Mouse (Mus musculus) erythroid progenitor cell, adult 5-6 weeks (primary cell): Measurements from ENCODE around the gene Gm35315. TPM values are rescaled to one million over a fixed set of nuclear protein-coding genes. Genes with fewer than 3 reads are reported as not detected.
"Not testable (repeated sequence)": the region's sequence is repeated elsewhere in the genome, so short reads cannot be mapped to it uniquely, and the experiment has no call there.

ENCODE experiments used
- ATAC-seq: replicated peaks from 2 replicates; pipeline ENCODE4 v1.8.0; 2016; ENCODE audit warnings: moderate number of reproducible peaks, mild to moderate bottlenecking, moderate TSS enrichment, inconsistent platforms; ENCODE audit not compliant: poor library complexity, low FRiP score, severe bottlenecking
- total RNA-seq, 2 experiments: library from RNA; stranded (forward) in 1 of 2; stranded (reverse) in 1 of 2; fragments of 150-400 nt in 1 of 2; fragments of 186-747, 209-891 nt in 1 of 2; gene quantifications; 2 replicates each; pipeline versions ENCODE4 v1.2.3 to v1.2.4; 2015 to 2017; ENCODE audit warnings: low replicate concordance in 2 of 2

Gm35315 gene
- total RNA-seq, 2 experiments from 2014 or later: not detected

- no peak for ATAC-seq
These were observed 8.2 kb upstream of the Gm35315 start for GRCm38 (mm10) chr5:110102429-110102828.

GRCm38 (mm10) chr5:110101716-110102347 lies 7.6 kb upstream of the Gm35315 start:
- no peak for ATAC-seq

- ATAC-seq: no peak
These were observed 6.9 kb upstream of the Gm35315 start for GRCm38 (mm10) chr5:110100921-110101631.

GRCm38 (mm10) chr5:110099656-110100580 lies 5.7 kb upstream of the Gm35315 start, which contains the start of gene Plcxd1:
Gene Plcxd1, plus strand, starts transcription at chr5:110099969.
- no peak for ATAC-seq

GRCm38 (mm10) chr5:110098991-110099477 lies 4.8 kb upstream of the Gm35315 start:
- ATAC-seq: no peak

- 0 out of 2 replicates have a peak, but pooled peaks have one; percentile 47 for ATAC-seq
These were observed 610 bp upstream of the Gm35315 start for GRCm38 (mm10) chr5:110094847-110095213.

- ATAC-seq: no peak
These were observed 2.7 kb downstream of the Gm35315 start for GRCm38 (mm10) chr5:110091546-110091945.

GRCm38 (mm10) chr5:110086161-110086866 lies 7.9 kb downstream of the Gm35315 start:
- ATAC-seq: no peak

- no peak for ATAC-seq
These were observed 11.3 kb downstream of the Gm35315 start for GRCm38 (mm10) chr5:110082961-110083360.

GRCm38 (mm10) chr5:110072413-110072812 lies 21.8 kb downstream of the Gm35315 start, which contains the start of gene Gm17655:
Gene Gm17655, minus strand, starts transcription at chr5:110072513.
- not testable (repeated sequence) for ATAC-seq

GRCm38 (mm10) chr5:110057637-110058408 lies 36.4 kb downstream of the Gm35315 start:
- ATAC-seq: peak; percentile 99

Other genes starting within 250 kb of the Gm35315 start
- gene Gm15446, start 171.0 kb downstream of the Gm35315 start, total RNA-seq (2015; ENCODE audit: low replicate concordance): 3.6 and 7.5 TPM in 2 replicates
- 2.5 and 5.5 TPM in 2 replicates for gene Gm15446, start 171.0 kb downstream of the Gm35315 start, total RNA-seq (2017; ENCODE audit: low replicate concordance)
- 5.4 and 16.2 TPM in 2 replicates for gene Zfp932, start 97.9 kb downstream of the Gm35315 start, total RNA-seq (2015; ENCODE audit: low replicate concordance)
- gene Zfp932, start 97.9 kb downstream of the Gm35315 start, total RNA-seq (2017; ENCODE audit: low replicate concordance): 3.3 and 9.9 TPM in 2 replicates
- 1.4 and 7.5 TPM in 2 replicates for gene Gm17655, start 21.9 kb downstream of the Gm35315 start, total RNA-seq (2015; ENCODE audit: low replicate concordance)
- gene Gm17655, start 21.9 kb downstream of the Gm35315 start, total RNA-seq (2017; ENCODE audit: low replicate concordance): 5.3 TPM in 1 of 2 replicates, not detected in the other
- not detected in 2 replicates for gene Plcxd1, start 5.5 kb upstream of the Gm35315 start, total RNA-seq (2015; ENCODE audit: low replicate concordance)
- gene Plcxd1, start 5.5 kb upstream of the Gm35315 start, total RNA-seq (2017; ENCODE audit: low replicate concordance): 0.13 TPM in 1 of 2 replicates, not detected in the other
- gene Gtpbp6, start 13.8 kb upstream of the Gm35315 start, total RNA-seq (2015; ENCODE audit: low replicate concordance): 2.5 TPM in 1 of 2 replicates, not detected in the other
- 8.5 TPM in 1 of 2 replicates, not detected in the other for gene Gtpbp6, start 13.8 kb upstream of the Gm35315 start, total RNA-seq (2017; ENCODE audit: low replicate concordance)
- 0.36 TPM in 1 of 2 replicates, not detected in the other for gene Zfp605, start 15.7 kb upstream of the Gm35315 start, total RNA-seq (2015; ENCODE audit: low replicate concordance)
- gene Zfp605, start 15.7 kb upstream of the Gm35315 start, total RNA-seq (2017; ENCODE audit: low replicate concordance): 1.4 and 4.1 TPM in 2 replicates
- 52.8 and 58.0 TPM in 2 replicates for gene Chfr, start 41.4 kb upstream of the Gm35315 start, total RNA-seq (2015; ENCODE audit: low replicate concordance)
- 44.9 and 55.7 TPM in 2 replicates for gene Chfr, start 41.4 kb upstream of the Gm35315 start, total RNA-seq (2017; ENCODE audit: low replicate concordance)
- gene Golga3, start 82.3 kb upstream of the Gm35315 start, total RNA-seq (2015; ENCODE audit: low replicate concordance): 3.4 and 6.8 TPM in 2 replicates
- 13.3 and 16.2 TPM in 2 replicates for gene Golga3, start 82.3 kb upstream of the Gm35315 start, total RNA-seq (2017; ENCODE audit: low replicate concordance)
- gene Ankle2, start 136.6 kb upstream of the Gm35315 start, total RNA-seq (2015; ENCODE audit: low replicate concordance): 26.3 and 31.4 TPM in 2 replicates
- 35.5 and 45.2 TPM in 2 replicates for gene Ankle2, start 136.6 kb upstream of the Gm35315 start, total RNA-seq (2017; ENCODE audit: low replicate concordance)
- 11.9 and 14.3 TPM in 2 replicates for gene Pgam5, start 175.5 kb upstream of the Gm35315 start, total RNA-seq (2015; ENCODE audit: low replicate concordance)
- 11.2 and 13.3 TPM in 2 replicates for gene Pgam5, start 175.5 kb upstream of the Gm35315 start, total RNA-seq (2017; ENCODE audit: low replicate concordance)
- 9.2 and 15.5 TPM in 2 replicates for gene Pxmp2, start 191.8 kb upstream of the Gm35315 start, total RNA-seq (2015; ENCODE audit: low replicate concordance)
- 3.3 and 5.6 TPM in 2 replicates for gene Pxmp2, start 191.8 kb upstream of the Gm35315 start, total RNA-seq (2017; ENCODE audit: low replicate concordance)
- gene Pole, start 191.9 kb upstream of the Gm35315 start, total RNA-seq (2015; ENCODE audit: low replicate concordance): 78.6 and 89.3 TPM in 2 replicates
- gene Pole, start 191.9 kb upstream of the Gm35315 start, total RNA-seq (2017; ENCODE audit: low replicate concordance): 59.6 and 66.5 TPM in 2 replicates
- gene P2rx2, start 248.8 kb upstream of the Gm35315 start, total RNA-seq (2015; ENCODE audit: low replicate concordance): not detected in 2 replicates
- gene P2rx2, start 248.8 kb upstream of the Gm35315 start, total RNA-seq (2017; ENCODE audit: low replicate concordance): not detected in 2 replicates